Mouse (Mus musculus): Measurements from ENCODE around the gene St5.

DNA sequence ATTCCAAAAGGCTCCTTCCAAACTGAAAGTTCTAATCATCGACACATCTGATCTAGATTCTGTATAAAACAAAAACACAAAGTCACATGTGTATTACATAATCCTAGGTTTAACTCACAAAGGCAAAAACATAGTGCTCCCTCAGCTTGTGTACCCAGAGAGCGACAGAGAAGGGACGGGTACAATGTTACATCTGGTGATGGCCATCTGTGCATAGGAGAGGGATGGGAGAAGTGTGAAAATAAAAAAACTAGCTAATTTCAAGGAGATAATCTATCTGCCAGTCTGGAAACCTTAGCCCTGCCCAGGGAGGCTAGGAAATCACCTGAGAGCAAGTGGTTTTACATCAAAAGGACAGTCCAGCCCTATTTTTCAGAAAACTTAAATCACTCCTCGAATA, 40.8 kb downstream of the St5 start:
- TF ChIP-seq CTCF (IDR thresholded peaks at IDR 0.05): no peak
- TF ChIP-seq EP300 (IDR thresholded peaks at IDR 0.05): no peak
